Mouse (Mus musculus) embryonic facial prominence, embryonic 11.5 days (tissue): ENCODE results near the gene Edn1. TPM values are rescaled to one million over a fixed set of nuclear protein-coding genes. Genes with fewer than 3 reads are reported as not detected.

ENCODE experiments used
- ATAC-seq: fragments of 200-750 bp; cut with Nextera tagmentation; replicated peaks from 2 replicates; pipeline ENCODE4 v1.8.0; 2017; ENCODE audit warnings: low read depth; ENCODE audit not compliant: insufficient number of reproducible peaks, low FRiP score, low TSS enrichment
- DNase-seq: peaks from one replicate; pipeline ENCODE4 v3.0.0-alpha.2; 2015; ENCODE audit warnings: low spot score
- H3K27ac ChIP-seq: fragments of 300-500 bp; sonication (generic); replicated peaks from 2 replicates; pipeline ENCODE4 v1.5.1; 2014; ENCODE audit warnings: mild to moderate bottlenecking, low read depth, low read length, control low read depth
- H3K27me3 ChIP-seq: fragments of 300-500 bp; sonication (generic); 2 replicates; pipeline ENCODE4 v1.6.1; 2014; ENCODE audit warnings: mild to moderate bottlenecking, low read length, moderate library complexity, mixed read lengths; ENCODE audit not compliant: control insufficient read depth, insufficient read depth
- H3K36me3 ChIP-seq: fragments of 300-500 bp; sonication (generic); replicated peaks from 2 replicates; pipeline ENCODE4 v1.6.1; 2014; ENCODE audit warnings: low read depth, mild to moderate bottlenecking, low read length, moderate library complexity, mixed read lengths; ENCODE audit not compliant: control insufficient read depth, insufficient read depth
- H3K4me1 ChIP-seq: fragments of 300-500 bp; sonication (generic); 2 replicates; pipeline ENCODE4 v1.6.1; 2014; ENCODE audit warnings: low read length, mixed read lengths; ENCODE audit not compliant: control insufficient read depth, insufficient read depth
- H3K4me2 ChIP-seq: fragments of 300-500 bp; sonication (generic); 2 replicates; pipeline ENCODE4 v1.6.1; 2014; ENCODE audit warnings: low read depth, mild to moderate bottlenecking, control low read depth, low read length, moderate library complexity
- H3K4me3 ChIP-seq: fragments of 300-500 bp; sonication (generic); 2 replicates; pipeline ENCODE4 v1.5.1; 2014; ENCODE audit warnings: low read depth, low read length, control low read depth
- H3K9ac ChIP-seq: fragments of 300-500 bp; sonication (generic); replicated peaks from 2 replicates; pipeline ENCODE4 v1.6.1; 2014; ENCODE audit warnings: mild to moderate bottlenecking, control low read depth, low read length
- H3K9me3 ChIP-seq: fragments of 300-500 bp; sonication (generic); replicated peaks from 2 replicates; pipeline ENCODE4 v1.6.1; 2016; ENCODE audit warnings: mild to moderate bottlenecking, low read length, inconsistent platforms, mixed read lengths; ENCODE audit not compliant: control insufficient read depth
- WGBS: fragments of 180-500 bp; shearing (Covaris S2); extraction: QIAGEN DNeasy Blood & Tissue Kit; methylation state at CpG from one replicate; pipeline ENCODE4 v1.1.7; 2014; 5-methylcytosine and 5-hydroxymethylcytosine counted together
- polyA plus RNA-seq: library from polyadenylated mRNA; unstranded; fragments of >200 nt; fragmentation: Nextera tagmentation; extraction: Ambion mirVana; gene quantifications from 2 replicates; pipeline ENCODE4 v1.2.1, GENCODE M21; 2014

Gene Edn1
- polyA plus RNA-seq, 1 experiment from 2014 or later = 2.0 TPM

DNA sequence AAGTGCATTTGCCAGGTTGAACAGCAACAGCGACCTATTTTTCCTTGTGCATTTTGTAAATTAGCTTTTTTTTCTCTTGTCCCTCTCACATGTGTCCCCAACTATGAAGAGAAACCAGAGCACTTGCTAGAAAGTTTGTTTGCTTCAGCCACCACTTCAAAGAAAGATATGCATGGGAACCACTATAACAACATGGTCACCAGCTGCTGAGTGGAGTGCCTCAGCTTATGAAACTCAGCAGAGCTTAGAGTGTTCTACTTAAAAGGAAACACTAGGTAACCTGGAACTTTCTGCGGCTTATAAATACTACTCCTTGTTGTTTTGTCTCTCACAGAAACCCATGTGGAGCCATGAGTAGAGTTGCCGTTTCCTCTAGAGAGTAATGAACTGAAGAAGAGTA, 33.7 kb downstream of the Edn1 start:
- no peak for DNase-seq
- Histone ChIP-seq H3K9ac (no peak overlapping the region), H3K4me2 (no peak overlapping the region), H3K36me3 (no peaks in the 10 kb centered on the region), H3K9me3 (no peaks in the 10 kb centered on the region), H3K27ac (no peak overlapping the region), H3K4me3 (no peak overlapping the region), H3K27me3 (no peaks in the 10 kb centered on the region), H3K4me1 (no peaks in the 10 kb centered on the region)
- ATAC-seq = no peak
- WGBS = 88% methylated on average over 3 of the region's 3 CpGs

DNA sequence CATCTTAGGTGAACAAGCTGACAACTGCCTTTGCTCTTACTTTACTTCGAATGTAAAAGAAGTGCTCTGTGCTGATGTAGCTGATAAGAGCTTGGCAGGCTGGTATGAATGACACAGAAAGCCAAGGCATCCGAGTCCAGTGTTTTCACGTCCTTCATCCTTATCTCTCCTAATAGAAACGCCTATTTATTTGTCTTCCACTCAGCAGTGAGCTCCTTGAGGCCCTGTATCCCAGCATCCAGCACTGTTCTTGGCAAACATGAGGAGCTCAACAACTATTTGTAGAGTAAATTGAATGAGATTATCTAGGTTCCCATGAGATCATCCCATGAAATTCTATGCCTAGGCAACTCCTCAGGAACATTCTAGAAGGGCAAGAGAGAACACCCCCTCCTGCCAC, 35.1 kb downstream of the Edn1 start:
- no peak overlapping the region for H3K27ac ChIP-seq
- no peaks in the 10 kb centered on the region for H3K27me3 ChIP-seq
- WGBS = 63% methylated on average over 4 of the region's 4 CpGs
- no peak overlapping the region for H3K9ac ChIP-seq
- ATAC-seq (no peak), DNase-seq (no peak)
- H3K4me1 ChIP-seq = no peaks in the 10 kb centered on the region
- H3K36me3 ChIP-seq = no peaks in the 10 kb centered on the region
- H3K4me3 ChIP-seq = no peak overlapping the region
- no peaks in the 10 kb centered on the region for H3K9me3 ChIP-seq
- H3K4me2 ChIP-seq = no peak overlapping the region

DNA sequence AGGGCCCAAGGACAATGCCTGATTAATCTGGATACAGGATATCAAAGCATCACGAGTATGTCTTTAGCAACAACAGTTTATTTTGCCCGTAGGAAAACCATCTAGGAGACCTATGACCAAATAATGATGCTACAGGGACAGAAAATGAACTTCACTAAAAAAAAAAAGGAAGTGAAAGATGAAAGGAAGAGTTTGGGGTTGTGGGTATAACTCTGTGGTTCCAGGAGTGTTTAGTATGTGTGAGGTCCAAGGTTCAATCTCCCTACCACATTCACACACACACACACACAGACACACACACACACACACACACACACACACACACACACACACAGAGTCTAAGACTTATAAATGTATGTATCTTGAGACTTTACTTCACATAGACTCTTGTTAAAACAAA, 35.8 kb downstream of the Edn1 start:
- no peak overlapping the region for H3K4me3 ChIP-seq
- DNase-seq (no peak), ATAC-seq (no peak)
- no peaks in the 10 kb centered on the region for H3K4me1 ChIP-seq
- H3K4me2 ChIP-seq = no peak overlapping the region
- no peaks in the 10 kb centered on the region for H3K27me3 ChIP-seq
- no peaks in the 10 kb centered on the region for H3K9me3 ChIP-seq
- no peak overlapping the region for H3K9ac ChIP-seq
- 88% methylated on average over 2 of the region's 2 CpGs for WGBS
- no peaks in the 10 kb centered on the region for H3K36me3 ChIP-seq
- H3K27ac ChIP-seq = no peak overlapping the region

DNA sequence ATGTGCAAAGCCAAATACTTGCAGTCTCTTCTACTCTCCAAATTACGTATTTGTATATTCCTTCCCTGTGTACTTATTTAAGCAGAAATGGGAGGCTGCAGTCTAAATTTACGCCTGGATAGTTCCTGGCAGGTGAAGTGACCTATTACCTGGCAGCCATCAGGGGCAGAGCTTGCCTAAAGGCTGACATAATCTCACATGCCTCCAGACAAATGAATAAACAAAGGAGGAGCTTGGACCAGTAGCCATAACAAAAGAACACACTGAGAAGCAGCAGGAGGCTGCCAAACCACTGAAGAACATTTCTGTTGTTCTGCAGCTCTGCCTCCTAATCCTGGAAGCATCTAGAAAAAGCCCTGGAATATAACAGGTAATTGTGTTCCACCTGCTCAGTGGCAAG, 38.2 kb downstream of the Edn1 start:
- Histone ChIP-seq H3K27ac (no peak overlapping the region), H3K4me1 (no peaks in the 10 kb centered on the region), H3K4me2 (no peak overlapping the region), H3K4me3 (no peak overlapping the region), H3K9ac (no peak overlapping the region), H3K36me3 (no peaks in the 10 kb centered on the region), H3K9me3 (no peaks in the 10 kb centered on the region), H3K27me3 (no peaks in the 10 kb centered on the region)
- 72% methylated on average over 2 of the region's 2 CpGs for WGBS
- no peak for DNase-seq
- no peak for ATAC-seq

DNA sequence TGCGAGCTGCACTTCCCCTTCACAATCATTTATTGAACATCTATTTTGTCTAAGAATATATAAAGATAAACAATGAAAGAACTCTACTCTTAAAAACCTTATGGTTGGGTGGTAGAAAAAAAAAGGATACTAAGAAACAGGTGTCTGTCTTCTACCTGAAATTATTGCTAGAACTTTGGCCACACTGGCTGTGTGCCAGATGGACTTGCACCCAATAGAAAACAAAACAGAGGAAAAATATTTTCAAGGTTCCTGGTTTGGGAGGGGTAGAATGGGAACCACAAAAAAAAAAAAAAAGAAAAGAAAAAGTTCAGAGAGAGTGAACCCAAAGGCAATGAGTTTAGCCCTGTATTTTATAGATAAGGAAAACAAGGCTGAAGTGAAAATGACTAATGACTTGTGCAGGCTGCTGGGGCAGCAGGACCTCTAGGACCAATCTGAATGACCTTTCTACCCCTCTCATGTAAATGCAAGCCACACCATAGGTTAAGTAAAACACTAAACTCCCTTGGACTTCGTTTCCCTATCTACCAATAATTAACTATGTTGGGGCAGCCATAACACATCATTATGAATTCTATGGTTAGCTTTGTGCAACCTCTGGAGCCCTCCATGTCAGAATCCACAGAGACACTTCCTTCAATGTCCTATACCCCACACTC, 40.7 kb downstream of the Edn1 start:
- WGBS = 85% methylated on average over 2 of the region's 2 CpGs
- no peak for ATAC-seq
- no peak overlapping the region for H3K4me3 ChIP-seq
- no peak overlapping the region for H3K4me2 ChIP-seq
- DNase-seq = no peak
- no peaks in the 10 kb centered on the region for H3K27me3 ChIP-seq
- H3K36me3 ChIP-seq = no peaks in the 10 kb centered on the region
- no peaks in the 10 kb centered on the region for H3K4me1 ChIP-seq
- H3K9ac ChIP-seq = no peak overlapping the region
- no peak overlapping the region for H3K27ac ChIP-seq
- H3K9me3 ChIP-seq = no peaks in the 10 kb centered on the region

DNA sequence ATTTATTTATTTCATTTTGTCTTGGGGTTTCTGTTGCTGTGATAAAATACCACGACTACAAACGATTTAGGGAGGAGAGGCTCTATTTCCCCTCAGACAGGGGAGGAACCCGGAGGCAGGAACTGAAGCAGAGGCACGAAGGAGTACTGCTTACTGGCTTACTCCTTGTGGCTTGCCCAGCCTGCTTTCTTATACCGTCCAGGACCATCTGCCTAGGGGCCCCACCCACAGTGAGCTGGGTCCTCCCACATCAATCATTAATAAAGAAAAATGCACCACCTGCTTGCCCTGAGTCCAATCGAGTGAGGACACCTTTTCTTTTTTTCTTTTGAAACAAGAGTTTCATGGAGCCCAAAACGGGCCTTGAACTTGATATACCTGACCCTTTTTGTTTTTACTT, 44.2 kb downstream of the Edn1 start:
- Histone ChIP-seq H3K27ac (no peak overlapping the region), H3K4me2 (no peak overlapping the region), H3K4me1 (no peaks in the 10 kb centered on the region), H3K4me3 (no peak overlapping the region), H3K9ac (no peak overlapping the region), H3K36me3 (no peaks in the 10 kb centered on the region), H3K9me3 (no peaks in the 10 kb centered on the region), H3K27me3 (no peaks in the 10 kb centered on the region)
- no peak for DNase-seq
- 86% methylated on average over 7 of the region's 7 CpGs for WGBS
- ATAC-seq = no peak

DNA sequence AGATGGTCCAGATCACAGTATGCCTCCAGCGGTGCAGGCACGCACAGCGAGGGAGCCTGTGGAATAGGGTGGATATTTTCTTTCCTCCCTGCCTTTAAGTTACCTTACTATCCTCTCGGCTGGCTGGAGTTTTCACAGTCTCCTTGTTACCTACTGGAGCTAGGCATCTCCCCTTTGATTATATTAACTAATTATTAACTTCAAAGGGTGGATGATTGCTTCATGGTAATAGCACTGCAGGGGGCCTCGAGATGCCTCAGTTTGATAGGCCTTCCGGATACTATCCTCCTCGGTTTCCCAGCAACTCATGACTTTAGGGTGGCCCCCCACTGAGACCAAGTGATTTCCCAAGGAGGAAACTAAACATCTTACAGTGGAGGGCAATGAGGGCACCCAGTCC, 45.1 kb downstream of the Edn1 start:
- no peak overlapping the region for H3K9ac ChIP-seq
- no peak overlapping the region for H3K4me2 ChIP-seq
- no peak overlapping the region for H3K27ac ChIP-seq
- H3K4me3 ChIP-seq = no peak overlapping the region
- H3K9me3 ChIP-seq = no peaks in the 10 kb centered on the region
- no peak for ATAC-seq
- no peak for DNase-seq
- WGBS = 49% methylated on average over 7 of the region's 7 CpGs
- H3K36me3 ChIP-seq = no peaks in the 10 kb centered on the region
- H3K27me3 ChIP-seq = no peaks in the 10 kb centered on the region
- H3K4me1 ChIP-seq = no peaks in the 10 kb centered on the region

DNA sequence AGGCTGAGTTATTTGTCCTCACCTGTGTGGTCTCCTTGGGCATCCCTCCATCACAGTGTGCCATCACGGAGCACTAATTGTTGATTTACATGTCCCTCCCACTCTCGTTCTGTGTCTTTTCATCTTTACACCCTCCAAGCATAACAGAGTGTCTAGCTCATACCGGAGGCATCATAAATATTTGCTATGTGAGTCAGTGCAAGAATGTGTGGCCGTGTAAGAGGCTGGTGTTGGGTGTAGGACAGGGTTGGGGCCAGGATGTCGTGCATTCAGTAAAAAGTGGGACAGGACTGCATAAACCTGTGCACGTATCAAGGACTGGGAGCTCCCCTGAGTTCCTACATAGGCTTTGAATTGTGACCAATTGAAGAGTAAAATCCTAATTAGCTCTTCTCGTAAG, 50.4 kb downstream of the Edn1 start:
- no peak for DNase-seq
- no peak overlapping the region for H3K27ac ChIP-seq
- ATAC-seq = no peak
- H3K4me2 ChIP-seq = no peak overlapping the region
- 79% methylated on average over 7 of the region's 7 CpGs for WGBS
- H3K4me1 ChIP-seq = no peaks in the 10 kb centered on the region
- H3K9me3 ChIP-seq = no peaks in the 10 kb centered on the region
- H3K9ac ChIP-seq = no peak overlapping the region
- no peak overlapping the region for H3K4me3 ChIP-seq
- no peaks in the 10 kb centered on the region for H3K27me3 ChIP-seq
- no peaks in the 10 kb centered on the region for H3K36me3 ChIP-seq
